Mouse (Mus musculus) forebrain, embryonic 14.5 days (tissue): ENCODE measurements at regions not wholly inside any gene's neighbourhood (a gene's known extent, or its start where the extent isn't known, plus 50 kb on each side); places are given as distances from the start of the nearest gene placed in this dataset.

ENCODE experiments used
- ATAC-seq: fragments of 200-750 bp; cut with Nextera tagmentation; 2 replicates; pipeline ENCODE4 v1.8.0; 2017; ENCODE audit warnings: mild to moderate bottlenecking, moderate library complexity
- DNase-seq: peaks from one replicate; pipeline ENCODE4 v3.0.0-alpha.2; 2015; ENCODE audit warnings: low spot score
- H3K27ac ChIP-seq: fragments of 300-500 bp; sonication (generic); 2 replicates; pipeline ENCODE4 v1.5.1; 2014; ENCODE audit warnings: low read depth, mild to moderate bottlenecking, control low read depth, low read length, moderate library complexity
- H3K27me3 ChIP-seq: fragments of 300-500 bp; sonication (generic); replicated peaks from 2 replicates; pipeline ENCODE4 v1.6.1; 2014; ENCODE audit warnings: low read length, control low read depth, mixed read lengths; ENCODE audit not compliant: control insufficient read depth, insufficient read depth
- H3K36me3 ChIP-seq: fragments of 300-500 bp; sonication (generic); 2 replicates; pipeline ENCODE4 v1.6.1; 2014; ENCODE audit warnings: low read length, control low read depth; ENCODE audit not compliant: control insufficient read depth, insufficient read depth
- H3K4me1 ChIP-seq: fragments of 300-500 bp; sonication (generic); 2 replicates; pipeline ENCODE4 v1.6.1; 2014; ENCODE audit warnings: antibody characterized with exemption, low read length, control low read depth; ENCODE audit not compliant: control insufficient read depth, insufficient read depth
- H3K4me2 ChIP-seq: fragments of 300-500 bp; sonication (generic); 2 replicates; pipeline ENCODE4 v1.6.1; 2014; ENCODE audit warnings: mild to moderate bottlenecking, control low read depth, low read length
- H3K4me3 ChIP-seq: fragments of 300-500 bp; sonication (generic); 2 replicates; pipeline ENCODE4 v1.5.1; 2014; ENCODE audit warnings: low read depth, low read length, control low read depth
- H3K9ac ChIP-seq: fragments of 300-500 bp; sonication (generic); 2 replicates; pipeline ENCODE4 v1.6.1; 2014; ENCODE audit warnings: mild to moderate bottlenecking, low read length, control low read depth, moderate library complexity
- H3K9me3 ChIP-seq: fragments of 300-500 bp; sonication (generic); replicated peaks from 2 replicates; pipeline ENCODE4 v1.6.1; 2016; ENCODE audit warnings: low read length, control low read depth, mixed read lengths; ENCODE audit not compliant: control insufficient read depth
- WGBS: fragments of 180-500 bp; shearing (Covaris S2); extraction: QIAGEN DNeasy Blood & Tissue Kit; methylation state at CpG from one replicate; pipeline ENCODE4 v1.1.7; 2014; 5-methylcytosine and 5-hydroxymethylcytosine counted together

DNA sequence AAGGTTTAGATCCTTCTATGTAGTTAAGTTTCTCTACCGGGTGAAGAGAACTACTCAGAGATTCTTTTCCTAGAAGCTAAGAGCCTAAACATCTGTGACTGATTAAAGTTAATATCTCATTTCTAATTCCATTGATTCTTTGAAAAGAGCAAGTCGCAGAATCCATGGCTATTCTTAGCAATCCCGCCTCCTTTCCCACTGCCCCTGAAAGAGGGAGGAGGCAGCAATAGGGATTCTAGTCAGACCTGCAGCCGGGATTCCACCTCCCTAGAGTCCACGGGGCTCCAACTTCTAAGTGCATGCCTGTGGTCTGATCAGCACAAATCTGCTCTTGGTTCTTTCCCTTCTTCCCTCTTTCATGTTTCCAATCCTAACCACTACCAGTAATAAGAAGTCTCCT is 93.7 kb upstream of the Wars2 start:
- 72% methylated on average over 5 of the region's 5 CpGs for WGBS
- Histone ChIP-seq H3K27ac (no peak overlapping the region), H3K9me3 (no peaks in the 10 kb centered on the region), H3K4me1 (no peaks in the 10 kb centered on the region), H3K4me2 (no peak overlapping the region), H3K36me3 (no peaks in the 10 kb centered on the region), H3K4me3 (no peak overlapping the region), H3K27me3 (no peaks in the 10 kb centered on the region), H3K9ac (no peak overlapping the region)
- DNase-seq (no peak), ATAC-seq (no peak)

DNA sequence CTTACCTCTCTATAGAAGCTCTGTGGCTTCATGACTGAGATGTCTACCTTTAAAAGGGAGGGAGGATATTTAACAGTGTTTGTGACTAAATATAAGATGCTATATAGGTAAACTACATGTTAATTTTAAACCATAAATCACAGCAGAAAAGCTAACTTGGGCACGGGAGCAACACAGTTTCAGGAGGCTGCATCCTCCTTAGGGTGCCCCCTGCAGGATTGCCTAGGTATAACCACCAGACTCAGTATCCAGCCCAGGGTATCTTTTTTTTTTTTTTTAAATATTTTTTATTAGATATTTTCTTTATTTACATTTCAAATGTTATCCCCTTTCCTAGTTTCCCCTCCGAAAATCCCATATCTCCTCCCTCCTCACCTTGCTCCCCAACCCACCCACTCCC is 91.6 kb upstream of the Wars2 start:
- no peaks in the 10 kb centered on the region for H3K4me1 ChIP-seq
- H3K4me3 ChIP-seq: no peak overlapping the region
- H3K4me2 ChIP-seq: no peak overlapping the region
- DNase-seq: no peak
- WGBS: 74% methylated on average over 2 of the region's 2 CpGs
- no peak overlapping the region for H3K27ac ChIP-seq
- H3K36me3 ChIP-seq: no peaks in the 10 kb centered on the region
- no peaks in the 10 kb centered on the region for H3K9me3 ChIP-seq
- no peak for ATAC-seq
- no peak overlapping the region for H3K9ac ChIP-seq
- no peaks in the 10 kb centered on the region for H3K27me3 ChIP-seq

- Histone ChIP-seq H3K9ac (no peak overlapping the region), H3K9me3 (no peaks in the 10 kb centered on the region), H3K27ac (no peak overlapping the region), H3K27me3 (no peaks in the 10 kb centered on the region), H3K4me2 (no peak overlapping the region), H3K4me1 (no peaks in the 10 kb centered on the region), H3K36me3 (no peaks in the 10 kb centered on the region), H3K4me3 (no peak overlapping the region)
- DNase-seq (peak; percentile 0), ATAC-seq (no peak)
- 91% methylated on average over 4 of the region's 4 CpGs for WGBS
These were observed 88.7 kb upstream of the Wars2 start for GRCm38 (mm10) chr3:99052176-99052575.

- H3K27ac ChIP-seq: no peak overlapping the region
- 88% methylated on average over 3 of the region's 3 CpGs for WGBS
- H3K4me2 ChIP-seq: no peak overlapping the region
- H3K27me3 ChIP-seq: no peaks in the 10 kb centered on the region
- no peak overlapping the region for H3K4me3 ChIP-seq
- no peak for ATAC-seq
- no peak overlapping the region for H3K9ac ChIP-seq
- no peak for DNase-seq
- no peaks in the 10 kb centered on the region for H3K4me1 ChIP-seq
- H3K36me3 ChIP-seq: no peaks in the 10 kb centered on the region
- no peaks in the 10 kb centered on the region for H3K9me3 ChIP-seq
These were observed 73.7 kb upstream of the Wars2 start for GRCm38 (mm10) chr3:99067168-99067567.
